Mouse (Mus musculus) urinary bladder, postnatal 10 days (tissue): Measurements from ENCODE around the gene Map3k3.

Experiments used
- DNase-seq: peaks from one replicate; pipeline ENCODE4 v3.0.0; 2022; ENCODE audit warnings: low spot score

Gene Map3k3

DNA sequence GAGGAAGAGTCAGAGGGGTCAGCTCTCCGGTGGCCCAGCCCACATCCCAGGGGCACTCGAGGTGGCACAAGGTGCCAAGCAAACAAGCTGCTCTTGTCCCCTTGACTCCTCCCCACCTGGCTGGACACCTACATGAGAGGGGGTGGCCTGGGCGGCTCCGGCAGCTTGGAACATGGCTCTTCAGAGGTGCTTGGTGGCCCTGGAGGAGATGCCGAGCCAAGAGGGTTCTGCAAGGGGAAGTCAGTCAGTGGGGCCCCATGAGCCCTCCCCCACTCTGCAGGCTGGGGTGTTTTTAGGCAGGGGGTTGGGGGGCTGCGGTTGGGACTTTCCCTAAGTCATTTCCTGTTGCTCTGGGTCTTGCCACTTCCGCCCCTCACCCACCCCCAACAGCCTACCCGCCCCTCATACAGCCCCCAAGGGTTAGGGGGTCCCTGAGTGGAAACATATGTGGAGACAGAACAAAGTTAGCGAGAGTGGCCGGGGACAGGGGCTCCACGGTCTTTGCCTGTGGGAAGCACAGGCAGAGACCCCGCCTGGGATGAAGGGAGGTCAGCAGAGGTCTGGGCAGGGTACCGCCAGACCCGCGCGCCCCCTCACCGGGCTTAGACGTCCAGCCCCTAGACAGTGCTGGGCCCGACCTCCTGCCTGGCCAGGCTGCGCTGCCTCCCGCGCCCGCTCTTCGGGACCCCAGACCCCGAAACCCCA is 75.0 kb downstream of the Map3k3 start:
- no peak for DNase-seq

DNA sequence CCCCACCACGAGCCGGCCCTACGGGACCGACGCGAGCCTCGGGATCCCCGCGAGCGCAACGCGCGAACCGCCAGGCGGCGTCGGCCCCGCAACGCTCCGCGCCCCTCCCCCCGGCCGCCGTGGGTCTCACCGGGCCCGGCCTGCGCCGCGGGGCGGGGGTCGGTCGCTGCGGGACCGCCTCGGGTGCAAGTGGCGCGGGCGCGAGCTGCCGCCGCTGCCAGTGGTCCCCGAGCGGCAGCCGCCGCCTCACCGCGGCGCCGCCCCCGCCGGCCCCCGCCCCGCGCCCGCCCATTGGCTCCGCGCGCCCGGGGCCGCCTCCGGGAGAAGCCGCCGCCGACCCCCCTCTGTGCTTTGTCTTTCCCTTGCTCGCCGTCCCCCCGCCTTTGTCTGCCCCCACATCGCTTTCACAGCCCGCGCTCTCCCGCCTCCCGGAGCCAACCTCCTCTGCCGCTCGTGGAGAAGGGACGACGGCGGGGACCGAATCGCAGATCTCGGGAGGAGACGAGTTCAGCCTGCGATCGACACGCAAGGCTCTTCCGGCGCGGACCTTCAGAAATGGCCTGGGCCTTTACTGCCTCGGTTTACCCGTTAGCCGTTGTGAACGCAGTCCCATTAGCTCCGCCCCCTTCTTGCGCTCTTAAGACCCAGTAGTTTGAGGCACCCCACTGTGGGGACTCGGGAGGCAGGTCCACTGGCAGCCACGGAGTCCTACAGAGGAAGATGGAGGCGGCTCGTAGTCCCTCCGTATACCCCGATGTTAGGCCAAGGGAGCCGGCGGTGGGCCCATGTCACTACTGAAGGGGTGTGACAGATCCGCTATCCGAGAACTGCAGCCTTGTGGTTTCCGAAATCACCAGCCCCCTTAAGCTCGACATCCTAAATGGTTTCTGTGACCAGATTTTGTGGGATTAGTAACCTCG is 75.8 kb downstream of the Map3k3 start:
- no peak for DNase-seq

DNA sequence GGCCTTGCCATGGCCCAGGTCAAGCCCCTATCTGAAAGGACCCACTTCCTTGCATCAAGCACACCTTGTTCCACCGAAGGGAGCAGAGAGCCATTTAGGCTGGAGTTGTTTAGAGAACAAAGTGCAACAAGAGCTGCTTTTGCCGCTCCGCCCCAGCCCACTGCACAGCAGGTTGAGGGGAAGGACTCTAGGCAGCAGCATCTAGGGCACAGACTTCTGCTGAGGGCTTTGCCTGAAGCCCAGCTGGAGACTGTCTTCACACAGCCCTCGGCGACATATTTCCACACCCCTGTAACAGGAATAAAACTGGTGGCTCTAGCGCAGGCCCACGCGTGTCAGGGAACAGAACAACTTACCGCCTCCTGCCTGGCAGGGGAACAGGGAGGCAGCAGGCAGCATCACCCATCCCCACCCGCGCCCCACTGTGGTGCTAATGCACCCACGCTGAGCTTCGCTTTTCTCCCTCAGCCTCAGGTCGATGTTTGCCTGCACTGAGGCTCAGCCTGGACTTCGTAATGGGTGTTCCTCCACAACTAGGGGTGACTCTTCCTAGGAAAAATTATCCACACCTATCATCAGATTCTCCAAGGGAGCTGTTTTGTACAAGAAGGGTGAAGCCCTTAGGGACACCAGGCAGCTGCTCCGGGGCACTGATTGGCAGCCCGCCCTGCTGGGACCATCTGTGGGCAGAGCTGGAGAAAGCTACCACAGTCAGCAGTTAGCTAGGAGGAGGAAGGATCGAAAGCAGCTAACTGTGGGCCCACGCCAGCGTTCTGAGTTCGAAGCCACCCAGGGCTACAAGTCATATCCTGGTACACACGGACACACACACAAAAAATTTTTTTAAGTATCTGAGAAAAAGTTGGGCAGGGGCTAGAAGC is 76.7 kb downstream of the Map3k3 start, which contains the start of the genes Gm10840 and Limd2:
Gm10840 (plus strand) TSS at position 10 of the 881 bp plus-strand sequence.
Limd2 (minus strand) TSS at position 20 of the 881 bp plus-strand sequence.
- no peak for DNase-seq

DNA sequence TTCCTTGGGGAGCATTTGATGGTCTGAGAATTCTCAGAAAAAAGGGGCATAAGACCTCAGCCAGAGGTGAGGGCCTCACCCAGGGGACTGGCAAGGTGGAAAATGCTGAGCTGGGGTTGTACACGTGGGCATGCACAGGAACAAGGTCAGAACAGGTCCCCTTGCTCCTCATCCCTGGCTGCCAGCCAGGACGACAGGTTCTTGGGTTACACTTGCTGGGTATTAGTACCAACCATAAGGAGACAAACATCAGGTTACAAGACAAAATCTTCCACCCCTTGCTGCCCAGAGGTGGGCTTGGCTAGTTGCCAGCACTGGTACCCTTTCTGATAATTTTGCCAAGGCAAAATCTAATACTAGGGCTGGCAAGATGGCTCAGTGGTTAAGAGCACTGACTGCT is 77.8 kb downstream of the Map3k3 start:
- no peak for DNase-seq

DNA sequence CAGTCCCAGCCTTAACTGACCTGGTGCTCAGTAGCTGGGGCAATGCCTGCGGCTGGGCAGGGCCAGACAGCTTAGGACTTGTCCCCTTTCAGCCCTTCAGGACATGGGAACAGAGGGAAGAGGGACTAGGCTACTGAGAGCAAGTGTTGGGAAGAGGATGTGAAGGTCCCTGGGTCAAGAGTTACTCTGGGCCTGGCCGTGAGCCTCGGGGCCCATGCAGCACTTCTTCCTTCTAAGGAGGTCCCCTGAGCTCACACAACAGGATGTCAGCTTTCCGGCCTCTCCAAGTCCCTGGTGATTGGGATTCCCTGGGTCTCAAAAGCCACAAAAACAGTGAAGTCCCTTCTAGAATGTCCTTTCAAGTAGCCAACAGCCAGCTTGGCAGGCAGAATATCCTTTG is 79.1 kb downstream of the Map3k3 start:
- no peak for DNase-seq

DNA sequence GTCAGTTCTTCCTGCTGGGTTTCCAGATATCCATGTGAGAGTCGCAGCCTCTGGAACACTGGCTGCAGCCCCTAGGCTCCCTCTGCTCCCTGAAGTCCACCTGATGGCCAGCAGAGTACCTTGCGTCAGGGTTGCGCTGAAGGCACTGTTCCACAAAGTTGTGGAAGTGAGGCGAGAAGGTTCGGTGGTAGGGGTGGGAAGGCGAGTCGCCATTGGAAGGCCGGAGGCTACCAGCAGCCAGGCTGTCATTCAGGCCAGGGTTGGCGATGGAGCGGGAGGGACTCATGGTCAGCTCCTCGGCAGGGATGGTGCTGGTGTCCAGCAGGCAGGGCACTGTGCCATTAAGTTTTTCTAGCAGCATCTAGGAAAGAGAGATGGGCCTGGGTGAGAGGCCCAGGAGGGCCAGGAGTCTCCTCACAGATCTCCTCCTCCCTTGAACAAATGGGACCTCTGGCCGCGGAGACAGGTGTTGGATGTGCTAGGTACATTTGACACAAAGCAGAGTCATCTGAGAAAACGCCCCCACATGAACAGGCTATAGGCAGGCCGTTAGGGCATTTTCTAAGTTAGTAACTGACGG is 80.3 kb downstream of the Map3k3 start:
- DNase-seq: no peak

DNA sequence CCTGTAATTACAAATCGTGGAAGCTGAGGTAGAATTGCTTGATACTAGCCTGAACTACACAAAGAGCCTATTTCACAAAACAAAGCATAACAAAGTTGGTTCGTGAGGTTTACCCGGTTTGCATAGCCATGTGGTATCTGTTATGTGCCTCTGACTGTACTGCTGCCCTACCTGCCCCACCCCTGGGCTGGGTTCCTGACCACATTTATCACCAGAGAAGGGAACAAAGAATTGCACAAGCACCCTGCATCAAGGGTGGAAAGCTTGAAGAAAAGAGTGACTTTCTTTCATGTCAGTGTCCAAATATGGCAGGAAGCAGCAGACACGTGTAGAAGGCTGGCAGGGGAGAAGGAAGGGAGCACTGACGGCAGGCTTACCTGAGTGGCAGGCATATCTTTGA is 83.0 kb downstream of the Map3k3 start:
- DNase-seq: no peak

DNA sequence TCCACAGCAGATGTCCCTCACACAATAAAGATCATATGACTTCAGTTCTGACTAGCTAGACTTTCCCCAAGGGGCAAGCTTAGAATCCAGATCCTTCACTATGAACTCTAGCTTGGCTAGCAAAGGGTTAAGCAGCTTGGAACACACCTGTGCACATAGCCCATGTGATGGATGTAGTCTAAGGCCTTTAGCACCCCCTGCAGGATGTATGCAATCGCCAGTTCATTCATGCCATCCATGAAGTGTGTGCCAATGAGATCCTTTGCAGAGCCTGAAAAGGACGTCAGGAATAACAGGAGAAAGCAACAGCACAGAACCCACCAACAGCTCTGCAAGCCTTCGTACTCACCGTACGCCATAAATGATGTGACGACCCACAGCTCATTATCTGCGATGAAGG is 86.4 kb downstream of the Map3k3 start:
- DNase-seq: no peak

DNA sequence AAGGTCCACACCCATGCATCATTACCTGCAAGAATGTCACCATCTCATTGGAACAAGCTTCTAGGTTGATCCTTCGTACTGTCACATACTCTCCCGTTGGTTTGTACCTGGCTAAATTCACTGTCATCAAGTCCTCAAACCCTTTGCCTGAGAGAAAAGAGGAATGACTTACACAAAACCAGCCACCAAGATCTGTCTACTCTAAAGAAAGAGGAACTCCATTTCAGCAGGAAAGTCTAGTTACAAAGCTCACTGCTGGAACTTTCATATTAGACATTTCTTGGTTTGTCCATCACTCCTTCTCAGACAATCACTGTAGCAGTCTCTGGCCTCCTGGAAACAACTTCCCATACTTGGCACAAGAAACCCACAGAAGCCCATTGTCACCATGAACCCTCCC is 88.8 kb downstream of the Map3k3 start:
- no peak for DNase-seq

DNA sequence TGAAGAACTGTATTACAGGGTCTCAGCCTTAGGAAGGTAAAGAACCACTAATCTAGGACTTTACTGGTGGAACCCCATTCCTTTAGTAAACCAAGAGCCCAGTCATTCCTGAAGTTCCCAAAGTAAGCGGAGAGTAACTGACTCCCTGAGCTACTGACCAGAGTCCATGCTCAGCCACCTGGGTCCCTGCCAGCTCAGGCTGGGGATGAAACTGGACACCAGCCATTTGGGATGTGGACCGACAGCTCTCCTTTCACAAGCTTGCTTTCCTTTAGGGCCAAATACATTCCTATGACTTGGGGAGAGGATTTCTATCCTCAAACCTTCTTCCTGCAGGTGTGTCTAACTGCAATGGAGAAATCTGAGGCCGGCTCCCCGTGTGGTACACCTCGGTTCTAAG is 90.0 kb downstream of the Map3k3 start:
- no peak for DNase-seq

DNA sequence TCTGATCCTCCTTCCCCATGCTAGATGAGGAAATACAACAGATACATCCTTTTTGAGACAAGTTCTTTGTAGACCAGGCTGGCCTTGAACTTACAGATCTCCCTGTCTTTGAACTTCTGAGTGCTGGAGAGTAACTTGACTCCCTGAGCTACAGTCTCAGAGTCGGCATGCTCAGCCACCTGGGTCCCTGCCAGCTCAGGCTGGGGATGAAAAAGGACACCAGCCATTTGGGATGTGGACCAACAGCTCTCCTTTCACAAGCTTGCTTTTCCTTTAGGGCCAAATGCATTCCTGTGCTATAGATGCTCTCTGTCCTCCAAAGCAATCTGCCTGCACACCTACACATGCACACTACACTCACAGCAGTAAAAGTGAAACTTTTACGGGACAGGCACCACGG is 90.7 kb downstream of the Map3k3 start:
- DNase-seq: no peak

DNA sequence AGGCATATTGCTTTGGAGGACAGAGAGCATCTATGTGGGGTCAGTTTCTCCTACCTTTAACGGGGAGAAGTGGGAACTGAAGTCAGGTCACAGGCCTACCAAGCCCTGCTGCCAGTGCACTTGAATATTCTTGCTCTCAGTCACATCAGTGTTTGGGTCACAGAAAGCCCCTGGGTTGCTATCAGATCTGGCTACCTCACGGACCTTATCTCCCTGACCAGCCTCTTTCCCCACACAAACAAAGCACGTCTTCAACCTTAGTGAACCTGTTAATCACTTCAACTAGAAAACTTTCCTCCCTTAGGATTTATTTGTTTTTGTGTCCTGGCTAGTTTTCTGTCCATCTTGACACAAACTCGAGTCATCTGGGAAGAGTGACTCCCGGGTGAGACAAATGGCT is 92.0 kb downstream of the Map3k3 start:
- DNase-seq: no peak

DNA sequence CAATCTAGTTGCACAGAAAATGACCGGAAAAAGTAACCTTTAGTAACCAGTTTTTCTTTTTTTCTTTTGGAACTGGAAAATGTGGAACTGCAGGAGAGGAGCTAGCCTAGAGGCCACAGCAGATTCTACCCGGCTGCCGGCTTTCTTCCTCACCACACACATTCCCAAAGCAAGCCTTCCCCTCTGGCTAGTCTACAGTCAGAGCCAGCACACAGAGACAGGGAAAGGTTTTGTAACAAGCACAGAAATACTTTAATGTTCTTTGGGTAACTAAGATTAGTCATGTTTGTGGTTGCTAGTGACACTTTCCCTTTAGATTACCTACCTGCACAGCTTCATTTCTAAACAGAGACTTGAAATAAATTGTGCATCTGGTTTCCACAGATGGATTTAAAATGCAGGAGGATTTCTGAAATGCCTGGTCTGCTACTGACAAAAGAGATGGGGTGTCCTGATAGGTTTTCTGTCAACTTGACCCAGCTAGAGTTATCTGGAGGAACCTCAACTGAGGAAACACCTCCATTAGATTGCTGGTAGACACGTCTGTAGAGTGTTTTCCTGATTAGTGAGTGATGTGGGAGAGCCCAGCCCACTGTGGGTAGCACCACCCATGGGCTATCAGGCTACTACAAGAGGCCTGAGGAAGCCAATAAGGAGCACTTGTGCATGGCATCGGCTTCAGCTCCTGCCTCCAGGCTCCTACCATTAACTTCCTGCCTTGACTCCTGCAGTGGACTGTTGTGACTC is 93.8 kb downstream of the Map3k3 start:
- DNase-seq: no peak

DNA sequence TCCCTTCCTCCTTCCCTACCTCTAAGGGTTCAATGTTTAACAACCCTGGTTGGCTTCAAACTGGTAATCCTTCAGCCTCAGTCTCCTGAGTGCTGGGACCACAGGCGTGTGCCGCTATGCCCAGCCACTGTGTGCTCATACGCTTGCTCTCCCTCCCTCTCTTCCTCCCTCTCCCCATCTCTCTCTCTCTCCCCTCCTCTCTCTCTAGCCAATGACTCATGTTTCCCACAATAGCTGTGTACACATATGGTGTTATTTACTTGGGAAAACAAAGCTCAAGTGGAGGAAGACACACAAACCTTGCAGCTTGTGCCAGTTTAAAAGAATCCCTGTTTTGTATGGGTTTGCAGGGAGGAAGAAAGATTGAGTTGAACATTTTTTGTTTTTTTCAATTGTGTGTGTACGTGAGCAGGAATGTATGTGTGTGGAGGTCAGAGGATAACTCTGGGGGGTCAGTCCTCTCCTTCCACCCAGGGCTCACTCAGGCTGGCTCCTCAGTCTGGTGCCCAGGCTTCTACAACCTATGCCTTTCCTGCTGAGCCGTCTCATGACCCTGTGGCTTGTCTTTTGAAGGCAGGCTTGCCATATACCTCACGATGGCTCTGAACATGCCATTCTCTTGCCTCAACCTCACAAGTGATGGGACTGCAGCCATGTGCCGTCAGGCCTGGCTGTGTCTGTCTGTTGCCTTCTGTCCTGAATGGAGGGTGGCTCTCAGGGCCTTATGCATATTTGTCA is 95.5 kb downstream of the Map3k3 start:
- no peak for DNase-seq

DNA sequence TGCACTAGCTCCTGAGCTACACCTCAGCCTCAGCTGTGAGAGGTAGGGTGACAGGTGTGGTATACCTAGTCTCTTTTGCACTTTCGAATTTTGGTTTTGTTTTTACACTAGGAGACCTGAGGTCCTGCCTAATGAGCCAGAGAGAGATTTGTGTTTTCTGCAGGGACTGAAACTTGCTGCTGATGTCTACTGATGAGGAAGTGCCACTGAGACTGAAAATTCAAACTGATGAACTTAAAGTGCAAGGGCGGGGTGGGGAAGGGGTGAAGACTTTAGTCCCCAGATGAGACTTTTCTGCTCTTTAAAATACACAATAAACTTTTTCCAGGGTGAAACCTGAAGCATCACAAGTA is 96.0 kb downstream of the Map3k3 start:
- DNase-seq: no peak

DNA sequence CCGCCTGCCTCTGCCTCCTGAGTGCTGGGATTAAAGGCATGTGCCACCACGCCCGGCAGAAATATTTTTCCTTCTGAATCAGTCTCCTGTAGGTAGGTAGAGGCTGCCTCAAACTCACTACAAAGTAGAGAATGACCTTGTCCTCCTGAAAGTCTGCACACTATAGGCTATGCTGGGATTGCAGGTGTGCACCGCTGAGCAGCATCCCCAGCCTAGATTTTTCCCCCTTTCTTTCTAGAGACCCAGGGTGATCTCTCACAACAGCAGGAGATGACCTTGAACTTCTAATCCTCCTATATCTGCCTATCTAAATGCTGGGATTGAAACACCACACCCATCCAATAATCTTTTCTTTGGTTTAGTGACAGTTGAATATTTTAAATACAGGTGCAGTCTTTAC is 102.9 kb downstream of the Map3k3 start:
- no peak for DNase-seq

DNA sequence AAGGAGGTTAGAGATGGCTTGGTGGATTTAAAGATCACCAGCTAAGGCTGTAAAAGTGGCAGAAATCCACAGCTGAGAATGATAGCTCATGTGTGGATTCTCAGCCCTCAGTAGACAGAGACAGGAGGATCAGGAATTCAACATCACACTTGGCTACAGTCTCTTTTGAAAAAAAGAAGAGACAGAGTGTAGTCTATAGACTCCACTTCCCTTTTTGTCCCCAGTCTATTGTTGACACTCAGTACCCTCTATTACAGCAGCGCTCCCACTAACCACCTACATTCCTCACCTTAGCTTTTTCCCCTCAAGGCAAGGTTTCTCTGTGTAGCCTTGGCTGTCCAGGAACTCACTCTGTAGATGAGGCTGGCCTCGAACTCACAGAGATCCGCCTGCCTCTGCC is 107.3 kb downstream of the Map3k3 start:
- DNase-seq: no peak

DNA sequence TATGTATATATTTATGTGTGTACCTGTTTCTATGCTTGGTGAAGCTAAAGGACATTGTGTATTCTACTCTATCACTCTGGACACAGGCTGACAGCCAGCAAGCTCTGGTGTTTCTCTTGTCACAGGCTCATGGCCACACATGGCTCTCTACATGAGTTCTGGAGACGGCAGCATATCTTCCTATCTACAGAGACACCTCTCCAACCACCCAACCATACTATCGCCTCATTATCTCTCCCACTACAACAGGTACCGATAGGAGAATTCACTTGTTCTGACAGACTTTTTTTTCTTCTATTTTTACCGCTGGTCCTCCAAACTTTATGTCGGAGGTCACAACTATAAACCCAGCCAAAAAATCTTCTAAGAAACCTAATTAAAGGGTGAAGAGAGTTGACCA is 107.8 kb downstream of the Map3k3 start:
- no peak for DNase-seq

DNA sequence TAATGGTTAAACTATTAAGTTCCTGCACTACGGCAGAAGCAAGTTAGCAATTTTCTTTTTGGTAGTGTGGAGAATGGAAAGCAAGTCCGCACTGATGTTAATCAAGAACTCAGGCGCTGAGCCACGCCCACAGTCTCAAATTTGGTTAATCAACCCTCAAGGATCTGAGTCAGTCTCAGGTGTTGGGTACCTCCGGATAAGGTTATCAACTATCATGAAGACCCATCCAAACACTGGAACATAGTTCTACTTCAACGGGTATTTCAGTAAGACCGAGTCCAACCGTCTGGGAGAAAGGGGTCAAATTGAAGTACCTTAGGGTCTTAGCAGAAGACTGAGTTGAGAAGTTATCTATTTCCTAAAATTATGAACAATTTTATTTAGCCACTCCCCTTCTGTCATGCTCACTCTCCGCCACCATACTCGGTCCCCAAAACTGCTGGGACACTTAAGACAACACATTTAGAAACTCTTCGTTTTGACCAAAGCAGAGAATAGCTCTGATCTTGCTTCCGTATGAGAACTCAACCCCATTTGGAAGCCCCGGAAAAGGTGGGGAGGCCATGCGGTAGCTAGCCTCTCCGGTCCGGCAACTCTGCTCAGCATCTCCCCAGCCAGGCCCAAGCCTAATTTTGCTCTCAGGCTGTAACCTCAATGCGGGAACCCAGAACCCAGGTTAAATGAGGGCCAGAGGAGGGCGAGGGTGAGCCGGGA is 108.4 kb downstream of the Map3k3 start:
- DNase-seq: no peak
